Mouse (Mus musculus): ENCODE measurements around the gene Numbl. TPM values are rescaled to one million over a fixed set of nuclear protein-coding genes. Genes with fewer than 3 reads are reported as not detected.

Gene Numbl
- total and polyA plus RNA-seq, 3 experiments: 0.81 to 2.9 (median 2.3) TPM

- Histone ChIP-seq H3K79me2 (replicated peaks; ENCODE audit: control insufficient read depth, extremely low read depth, insufficient read depth, poor library complexity, severe bottlenecking) (no peaks in the 10 kb centered on the region), H3K4me2 (ENCODE audit: insufficient read depth, low read depth, poor library complexity, severe bottlenecking) (no peak overlapping the region), H3K4me3 (replicated peaks in 1 of 3; ENCODE audit: low read depth in 2 of 3, low read length in 2 of 3, poor library complexity in 1 of 3) (no peak overlapping the region), H3K27ac (ENCODE audit: insufficient read depth, low read depth) (no peak overlapping the region), H3K36me3 (replicated peaks in 1 of 2; ENCODE audit: control insufficient read depth in 1 of 2, insufficient read depth in 1 of 2, low read length in 1 of 2) (no peaks in the 10 kb centered on the region), H3K4me1 (ENCODE audit: control insufficient read depth in 1 of 2, insufficient read depth in 2 of 2) (peaks cover 0 to 2% of the 10 kb centered on the region in 2 experiments; a peak in 2 of 4 replicates), H3K9ac (ENCODE audit: insufficient read depth, low read depth) (no peak overlapping the region), H3K27me3 (replicated peaks) (peaks cover 19% of the 10 kb centered on the region), H3K9me3 (replicated peaks; ENCODE audit: low read length) (peaks cover 19% of the 10 kb centered on the region)
- TF ChIP-seq USF1 (IDR thresholded peaks at IDR 0.05; ENCODE audit: low read depth, low read length): no peak
- TF ChIP-seq MAZ (IDR thresholded peaks at IDR 0.05; ENCODE audit: low read depth, low read length): no peak
- no peak for TF ChIP-seq ETS1 (conservative IDR thresholded peaks at IDR 0.05; ENCODE audit: low read depth, low read length)
- TF ChIP-seq UBTF (IDR thresholded peaks at IDR 0.05; ENCODE audit: low read depth, low read length): no peak
- no peak for TF ChIP-seq KAT2A (IDR thresholded peaks at IDR 0.05; ENCODE audit: insufficient replicate concordance, low read length)
- TF ChIP-seq E2F4 (IDR thresholded peaks at IDR 0.05; ENCODE audit: insufficient replicate concordance, low read depth, low read length): no peak
- TF ChIP-seq RCOR1 (conservative IDR thresholded peaks at IDR 0.05; ENCODE audit: low read depth, low read length): no peak
- TF ChIP-seq NELFE (IDR thresholded peaks at IDR 0.05; ENCODE audit: low read depth, low read length): no peak
- TF ChIP-seq PAX5 (IDR thresholded peaks at IDR 0.05; ENCODE audit: low read length): no peak
- TF ChIP-seq ELF1 (IDR thresholded peaks at IDR 0.05; ENCODE audit: low read depth, low read length): no peak
- no peak for TF ChIP-seq POLR2AphosphoS2 (IDR thresholded peaks at IDR 0.05; ENCODE audit: low read depth, low read length)
- no peak for TF ChIP-seq ZMIZ1 (IDR thresholded peaks at IDR 0.05; ENCODE audit: low read depth, low read length)
- TF ChIP-seq MYC (IDR thresholded peaks at IDR 0.05; ENCODE audit: low read depth, low read length): no peak
- TF ChIP-seq CTCF (conservative IDR thresholded peaks at IDR 0.05 in 1 of 2, IDR thresholded peaks at IDR 0.05 in 1 of 2; ENCODE audit: low read depth in 2 of 2, low read length in 2 of 2): no peak
- no peak for TF ChIP-seq RAD21 (IDR thresholded peaks at IDR 0.05; ENCODE audit: low read depth, low read length)
- no peak for TF ChIP-seq CHD1 (IDR thresholded peaks at IDR 0.05; ENCODE audit: low read depth, low read length)
- no peak for TF ChIP-seq MAX (IDR thresholded peaks at IDR 0.05; ENCODE audit: low read length)
- no peak for TF ChIP-seq MXI1 (IDR thresholded peaks at IDR 0.05; ENCODE audit: low read depth, low read length)
- TF ChIP-seq JUND (conservative IDR thresholded peaks at IDR 0.05; ENCODE audit: low read depth, low read length): no peak
- no peak for TF ChIP-seq IRF4 (IDR thresholded peaks at IDR 0.05; ENCODE audit: low read depth, low read length)
- dilution Hi-C loops (cut with MboI; ENCODE audit: extremely low pct_ligation_motif_present, extremely low pct_unique_long_range_greater_than_20kb, low sequenced_read_pairs): no loop called here
- DNase-seq (ENCODE audit: extremely low read depth): no peak
- in situ Hi-C loops (cut with MboI; ENCODE audit: low pct_ligation_motif_present, low pct_unique_long_range_greater_than_20kb, low sequenced_read_pairs): no loop called here
Observed at GRCm38 (mm10) chr7:27310996-27311535, 52.8 kb downstream of the Numbl start.

- in situ Hi-C loops (cut with MboI; ENCODE audit: low pct_ligation_motif_present, low pct_unique_long_range_greater_than_20kb, low sequenced_read_pairs): no loop called here
Observed at GRCm38 (mm10) chr7:27311651-27312284, 53.5 kb downstream of the Numbl start.

More at GRCm38 (mm10) chr7:27311651-27312284, 53.5 kb downstream of the Numbl start:
- H3K4me2 ChIP-seq (ENCODE audit: insufficient read depth, low read depth, poor library complexity, severe bottlenecking): no peak overlapping the region
- TF ChIP-seq JUN (IDR thresholded peaks at IDR 0.05; ENCODE audit: insufficient read depth, low read depth, low read length) (no peak), BHLHE40 (IDR thresholded peaks at IDR 0.05; ENCODE audit: low read depth, low read length) (no peak), USF1 (IDR thresholded peaks at IDR 0.05; ENCODE audit: low read depth, low read length) (no peak), IRF4 (IDR thresholded peaks at IDR 0.05; ENCODE audit: low read depth, low read length) (no peak), NELFE (IDR thresholded peaks at IDR 0.05; ENCODE audit: low read depth, low read length) (no peak), POLR2AphosphoS2 (IDR thresholded peaks at IDR 0.05; ENCODE audit: low read depth, low read length) (no peak), RAD21 (IDR thresholded peaks at IDR 0.05; ENCODE audit: low read depth, low read length) (no peak), CTCF (conservative IDR thresholded peaks at IDR 0.05 in 1 of 2, IDR thresholded peaks at IDR 0.05 in 1 of 2; ENCODE audit: low read depth in 2 of 2, low read length in 2 of 2) (no peak), MXI1 (IDR thresholded peaks at IDR 0.05; ENCODE audit: low read depth, low read length) (no peak), NRF1 (IDR thresholded peaks at IDR 0.05; ENCODE audit: low read depth, low read length) (no peak), MAFK (IDR thresholded peaks at IDR 0.05; ENCODE audit: insufficient replicate concordance, low read length) (no peak), HCFC1 (IDR thresholded peaks at IDR 0.05; ENCODE audit: low read depth, low read length) (no peak), MAZ (IDR thresholded peaks at IDR 0.05; ENCODE audit: low read depth, low read length) (no peak), UBTF (IDR thresholded peaks at IDR 0.05; ENCODE audit: low read depth, low read length) (no peak), PAX5 (IDR thresholded peaks at IDR 0.05; ENCODE audit: low read length) (no peak), ELF1 (IDR thresholded peaks at IDR 0.05; ENCODE audit: low read depth, low read length) (no peak), MAX (IDR thresholded peaks at IDR 0.05; ENCODE audit: low read length) (no peak)
- no peaks in the 10 kb centered on the region for H3K79me2 ChIP-seq (replicated peaks; ENCODE audit: control insufficient read depth, extremely low read depth, insufficient read depth, poor library complexity, severe bottlenecking)
- DNase-seq (ENCODE audit: extremely low read depth): no peak
- no peak overlapping the region for H3K4me3 ChIP-seq (replicated peaks in 1 of 3; ENCODE audit: low read depth in 2 of 3, low read length in 2 of 3, poor library complexity in 1 of 3)
- H3K27me3 ChIP-seq (replicated peaks): peaks cover 17% of the 10 kb centered on the region
- H3K36me3 ChIP-seq (replicated peaks in 1 of 2; ENCODE audit: control insufficient read depth in 1 of 2, insufficient read depth in 1 of 2, low read length in 1 of 2): no peaks in the 10 kb centered on the region
- H3K9me3 ChIP-seq (replicated peaks; ENCODE audit: low read length): peaks cover 19% of the 10 kb centered on the region
- dilution Hi-C loops (cut with MboI; ENCODE audit: extremely low pct_ligation_motif_present, extremely low pct_unique_long_range_greater_than_20kb, low sequenced_read_pairs): no loop called here
- peaks cover 0 to 2% of the 10 kb centered on the region in 2 experiments; a peak in 2 of 4 replicates for H3K4me1 ChIP-seq (ENCODE audit: control insufficient read depth in 1 of 2, insufficient read depth in 2 of 2)
- H3K27ac ChIP-seq (ENCODE audit: insufficient read depth, low read depth): no peak overlapping the region
- no peak overlapping the region for H3K9ac ChIP-seq (ENCODE audit: insufficient read depth, low read depth)
